Mouse (Mus musculus): ENCODE measurements around the gene Kif13a.

GRCm38 (mm10) chr13:46975930-46976329, 46.3 kb upstream of the Kif13a start:
- no peak for TF ChIP-seq CTCF (IDR thresholded peaks at IDR 0.05; ENCODE audit: borderline replicate concordance, insufficient read depth, low read depth, low read length)
- TF ChIP-seq POLR2A (IDR thresholded peaks at IDR 0.05; ENCODE audit: borderline replicate concordance, insufficient read depth, low read length) = no peak

Data from cerebellum, adult 2 months (tissue).